Mouse (Mus musculus) urinary bladder, postnatal 4 days (tissue): Measurements from ENCODE around the gene Cpsf3.

Experiments used
- DNase-seq, 2 experiments: peaks; one replicate each; pipeline ENCODE4 v3.0.0; 2021 to 2022; ENCODE audit warnings: low spot score in 2 of 2

Gene Cpsf3

DNA sequence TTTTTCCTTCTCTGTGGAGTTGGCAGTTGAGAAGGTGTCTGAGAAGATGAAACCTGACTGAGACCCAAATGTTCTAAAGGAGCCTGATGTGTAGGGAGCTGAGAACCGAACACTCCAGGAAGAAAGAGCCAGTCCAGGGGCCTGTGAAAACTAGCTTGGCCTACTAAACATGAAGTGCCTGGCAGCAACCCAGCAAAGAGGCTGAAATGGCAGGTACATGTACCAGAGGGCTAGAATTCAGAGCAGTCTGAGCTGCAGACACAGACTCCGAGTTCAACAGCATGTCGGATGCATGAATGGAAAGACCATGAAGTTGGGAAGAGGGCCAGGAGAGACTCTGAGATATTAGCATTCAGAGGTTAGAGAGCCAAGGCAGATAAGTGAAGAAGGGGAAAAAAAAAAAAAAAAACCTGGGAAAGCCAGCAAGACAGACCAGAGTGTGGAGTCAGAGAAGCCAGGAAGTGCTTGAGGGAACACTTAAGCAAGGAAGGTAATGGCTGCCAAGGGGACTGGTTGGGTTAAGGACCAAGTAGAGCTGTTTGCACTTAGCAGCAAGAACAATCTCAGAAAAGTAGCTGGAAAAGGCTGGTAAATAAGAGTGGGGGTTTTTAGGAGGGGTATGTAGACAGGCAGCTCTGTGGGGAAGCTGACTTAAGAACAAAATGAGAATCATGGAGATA is 3.7 kb downstream of the Cpsf3 start:
- no peak for DNase-seq

GRCm38 (mm10) chr12:21289651-21290050 is 4.5 kb downstream of the Cpsf3 start:
- no peak for DNase-seq

DNA sequence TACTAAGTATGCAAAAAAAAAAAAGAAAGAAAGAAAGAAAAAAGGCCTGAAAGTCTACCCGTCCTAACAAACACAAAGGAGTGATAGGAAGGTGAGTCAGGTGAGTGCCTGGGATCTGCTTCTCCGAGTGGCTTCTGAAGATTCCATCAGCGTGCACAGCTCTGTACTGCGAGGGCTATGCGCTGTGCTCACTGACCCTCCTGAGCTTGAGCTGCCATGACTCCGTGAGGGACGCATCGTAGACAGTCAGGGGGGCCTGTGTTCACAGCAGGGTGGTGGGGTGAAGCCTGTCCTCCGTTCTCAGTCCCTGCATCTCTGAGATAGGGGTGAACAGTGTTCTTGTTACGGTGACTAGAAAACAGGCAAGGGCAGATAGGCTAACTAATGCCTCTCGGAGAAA is 13.7 kb downstream of the Cpsf3 start:
- no peak for DNase-seq

DNA sequence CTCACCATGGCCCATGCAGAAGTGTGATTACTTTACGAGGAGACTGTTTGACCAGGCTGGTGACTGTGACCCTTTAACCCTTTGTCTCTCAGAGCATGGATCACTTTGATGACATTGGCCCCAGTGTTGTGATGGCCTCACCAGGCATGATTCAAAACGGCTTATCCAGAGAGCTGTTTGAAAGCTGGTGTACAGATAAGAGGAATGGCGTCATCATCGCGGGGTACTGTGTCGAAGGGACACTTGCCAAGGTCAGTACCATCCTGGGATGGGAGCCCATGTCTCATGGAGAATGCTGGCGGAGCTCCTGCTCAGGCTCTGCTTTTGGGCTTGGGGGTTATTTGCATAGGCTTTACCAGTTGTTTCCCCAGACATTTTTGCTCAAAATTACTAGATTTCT is 16.1 kb downstream of the Cpsf3 start:
- no peak for DNase-seq

DNA sequence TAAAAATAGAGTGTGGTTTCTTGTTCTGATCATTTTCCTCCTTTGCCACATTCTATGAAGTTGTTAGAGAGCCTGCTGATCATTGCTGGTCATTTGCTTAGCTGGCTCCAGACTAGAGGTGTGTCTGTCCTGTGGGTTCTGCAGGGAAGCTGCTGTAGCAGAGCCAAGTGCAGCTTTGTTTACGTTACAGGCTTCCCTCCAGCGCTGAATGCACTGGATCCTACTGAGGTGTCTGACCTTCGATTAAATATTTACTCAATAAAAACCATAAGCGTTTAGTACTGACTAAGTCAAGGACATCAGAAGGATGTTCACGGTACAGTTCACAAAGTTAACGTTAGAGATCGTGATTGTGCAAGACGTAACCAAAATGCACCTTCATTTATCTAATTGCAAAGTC is 16.7 kb downstream of the Cpsf3 start:
- no peak for DNase-seq

GRCm38 (mm10) chr12:21302361-21302783 is 17.2 kb downstream of the Cpsf3 start:
- no peak for DNase-seq

DNA sequence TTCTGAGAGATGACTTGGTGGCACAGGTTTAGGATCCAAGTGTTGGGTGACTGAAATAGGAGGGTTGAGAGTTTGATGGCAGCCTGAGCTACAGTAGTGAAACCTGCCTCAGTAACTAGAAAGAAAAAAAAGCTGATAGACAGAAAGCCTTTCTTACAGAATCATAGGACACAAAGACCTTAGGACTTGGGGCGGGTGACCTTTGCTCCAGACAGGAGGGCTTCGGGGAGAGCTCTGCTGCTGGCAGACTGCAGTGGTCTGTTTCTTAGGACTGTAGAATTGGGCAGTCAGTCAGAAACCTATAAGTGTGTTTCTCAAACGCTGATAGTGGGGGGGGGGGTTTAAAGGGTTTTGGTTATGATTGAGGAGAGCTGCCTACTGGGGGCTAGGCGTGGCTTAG is 20.6 kb downstream of the Cpsf3 start:
- no peak for DNase-seq

DNA sequence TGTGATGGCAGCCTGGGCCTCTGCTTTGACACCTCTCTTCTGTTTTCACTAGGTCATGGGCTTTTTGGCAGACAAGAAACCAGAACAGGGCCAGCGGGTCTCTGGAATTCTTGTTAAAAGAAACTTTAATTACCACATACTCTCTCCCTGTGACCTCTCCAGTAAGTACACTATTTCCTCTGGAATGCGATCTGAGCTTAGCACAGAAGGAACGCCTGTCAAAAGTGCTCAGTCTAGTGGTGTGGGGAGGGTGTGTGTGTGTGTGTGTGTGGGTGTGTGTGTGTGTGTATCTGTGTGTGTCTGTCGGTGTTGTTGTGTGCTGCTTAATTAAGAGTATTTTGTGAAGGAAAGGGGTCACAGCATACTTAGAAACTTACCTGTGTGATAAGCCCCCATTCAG is 21.5 kb downstream of the Cpsf3 start:
- DNase-seq, result no peak

- DNase-seq, result no peak
Observed at GRCm38 (mm10) chr12:21312201-21312600, 27.0 kb downstream of the Cpsf3 start.

- DNase-seq, result peak; percentile 74 to 84
Observed at GRCm38 (mm10) chr12:21315923-21316868, 31.0 kb downstream of the Cpsf3 start, which contains the start of gene Iah1. TSS of gene Iah1 (plus strand) at chr12:21316389.

GRCm38 (mm10) chr12:21316869-21317265 is 31.7 kb downstream of the Cpsf3 start:
- DNase-seq, result no peak

GRCm38 (mm10) chr12:21318143-21318895 is 33.1 kb downstream of the Cpsf3 start:
- DNase-seq, result peak in 1 of 2 experiments; percentile 70

DNA sequence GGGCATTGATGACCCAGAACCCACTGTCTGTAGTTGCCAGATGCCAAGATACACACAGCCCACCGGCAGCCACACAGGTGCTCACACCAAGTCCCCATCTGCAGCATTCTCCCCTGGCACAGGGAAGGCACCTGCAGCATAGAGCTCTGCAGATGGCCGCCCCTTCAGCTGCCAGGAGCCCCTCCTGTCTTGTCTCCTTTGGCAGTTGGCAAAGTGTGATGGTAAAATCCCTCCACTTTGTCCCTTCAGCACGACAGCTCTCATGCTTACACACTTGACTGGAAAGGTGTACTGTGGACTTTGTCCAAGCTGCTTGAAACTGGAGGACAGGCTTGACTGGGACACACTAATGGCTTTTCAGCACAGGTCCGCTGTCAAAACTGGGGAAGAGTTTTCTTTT is 35.1 kb downstream of the Cpsf3 start:
- no peak for DNase-seq

DNA sequence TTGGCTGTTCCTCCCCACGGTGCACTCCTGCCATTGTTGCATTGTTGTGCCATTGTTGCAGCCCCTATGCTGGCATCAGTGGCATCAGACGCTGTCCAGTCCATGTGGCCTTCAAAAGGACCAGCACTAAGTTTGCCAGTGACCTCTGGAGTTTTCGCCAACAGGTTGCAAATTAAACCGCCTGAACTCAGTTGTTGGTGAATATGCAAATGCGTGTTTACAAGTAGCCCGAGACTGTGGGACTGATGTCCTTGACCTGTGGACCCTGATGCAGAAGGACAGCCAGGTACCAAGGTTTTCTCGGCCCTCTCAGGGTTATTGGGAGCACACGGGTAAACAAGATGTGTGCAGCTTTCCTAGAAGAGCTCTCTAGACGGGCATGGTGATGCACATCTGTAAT is 36.0 kb downstream of the Cpsf3 start:
- no peak for DNase-seq

- no peak for DNase-seq
Observed at GRCm38 (mm10) chr12:21322296-21322695, 37.1 kb downstream of the Cpsf3 start.

DNA sequence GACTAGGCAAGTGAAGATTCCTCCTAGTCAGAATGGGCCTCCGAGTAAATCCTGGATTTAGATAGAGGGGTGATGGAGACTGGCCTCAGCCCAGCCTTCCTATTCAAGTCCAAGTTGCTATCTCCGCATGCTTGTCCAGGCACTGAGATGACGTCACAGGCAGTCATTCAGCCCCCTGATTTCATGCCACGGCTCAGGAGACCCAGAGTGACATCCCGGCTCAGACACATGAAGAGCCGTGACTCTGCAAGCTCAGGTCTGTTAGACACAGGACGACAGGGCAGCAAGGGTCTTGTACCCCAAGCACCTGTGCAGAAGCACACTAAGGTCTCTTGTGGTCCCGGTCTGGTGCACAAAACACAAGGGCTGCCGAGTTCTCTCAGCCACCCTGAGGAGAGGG is 37.7 kb downstream of the Cpsf3 start:
- no peak for DNase-seq

- no peak for DNase-seq
Observed at GRCm38 (mm10) chr12:21324101-21324500, 38.9 kb downstream of the Cpsf3 start.

GRCm38 (mm10) chr12:21325266-21325665 is 40.1 kb downstream of the Cpsf3 start:
- DNase-seq, result no peak

DNA sequence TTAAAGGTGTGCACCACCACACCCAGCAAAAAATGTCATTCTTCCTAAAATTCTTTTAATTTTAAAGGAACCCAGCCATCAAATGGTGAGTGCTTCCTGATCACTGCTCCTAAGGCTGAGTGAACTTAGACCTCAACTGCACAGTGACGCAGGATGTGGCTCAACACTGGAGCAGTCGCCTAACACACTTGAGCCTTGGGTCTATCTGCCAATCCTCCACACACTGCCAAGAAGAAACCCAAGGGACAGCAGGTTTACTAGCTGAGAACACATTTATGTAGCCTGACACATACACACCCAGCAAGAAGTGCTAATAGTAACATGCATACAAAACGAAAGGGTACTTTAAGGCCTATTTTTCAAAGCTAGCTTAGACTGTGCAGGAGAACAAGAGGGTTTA is 41.1 kb downstream of the Cpsf3 start:
- no peak for DNase-seq

DNA sequence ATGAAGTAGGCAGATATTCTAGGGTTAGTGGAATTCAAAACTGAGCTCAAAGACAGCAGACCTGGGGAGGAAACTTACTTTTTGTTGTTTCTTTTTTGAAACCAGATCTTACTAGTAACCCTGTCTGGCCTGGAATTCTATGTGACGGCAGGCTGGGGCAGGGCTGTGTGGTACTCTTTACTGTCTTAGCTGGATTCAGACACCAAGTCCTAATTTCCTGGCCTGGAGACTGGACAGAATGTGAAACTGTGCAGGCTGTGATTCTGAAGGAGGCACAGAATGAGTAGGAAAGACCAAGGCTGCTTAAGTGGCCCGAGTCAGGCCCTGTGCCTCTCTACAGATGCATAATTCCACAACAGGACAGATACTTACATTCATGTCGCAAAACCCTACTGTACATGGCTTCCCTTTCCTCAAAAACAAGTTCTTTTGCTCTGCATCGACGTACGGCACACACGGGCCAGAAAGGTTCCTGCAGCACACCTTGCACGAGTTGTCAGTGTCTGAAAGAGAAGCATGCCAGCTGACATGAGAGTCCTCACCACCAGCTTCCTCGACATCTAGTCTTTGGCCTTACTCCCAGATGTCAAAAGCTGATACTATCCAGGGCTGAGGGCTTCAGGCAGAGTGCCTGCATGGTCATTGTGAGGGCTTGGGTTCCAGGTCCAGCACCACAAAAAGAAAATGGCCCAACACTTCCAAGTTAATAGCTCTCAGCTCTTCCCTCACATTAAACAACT is 44.6 kb downstream of the Cpsf3 start:
- DNase-seq, result no peak

DNA sequence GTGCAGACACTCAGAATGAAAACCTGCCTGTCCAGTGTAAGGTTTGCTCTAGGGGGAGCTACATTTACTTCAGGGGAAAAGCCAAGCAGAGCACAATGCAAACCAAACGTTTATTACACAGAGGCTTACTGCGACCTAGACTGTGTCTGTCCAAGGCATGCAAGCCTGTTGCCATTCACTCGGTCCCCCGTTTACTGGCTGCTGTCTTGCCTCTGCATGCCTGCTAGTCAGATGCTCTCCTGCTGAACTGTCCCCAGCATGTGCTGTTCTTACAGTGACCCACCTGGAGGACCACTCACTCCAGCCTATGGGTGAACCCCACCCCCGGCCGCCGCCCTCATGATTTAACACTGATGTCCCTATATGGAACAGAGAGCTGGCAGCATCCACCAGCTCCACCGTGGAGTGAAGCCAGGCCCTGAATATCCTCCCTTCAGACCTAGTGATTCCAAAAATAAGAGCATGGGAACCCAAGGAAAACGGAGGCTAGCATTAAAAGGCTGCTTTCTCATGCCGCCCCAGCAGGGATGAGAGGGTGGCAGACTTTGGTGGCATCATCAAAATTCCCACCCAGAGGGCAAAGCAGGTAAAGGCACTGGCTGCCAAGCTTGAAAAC is 45.9 kb downstream of the Cpsf3 start:
- DNase-seq, result no peak
